Mouse (Mus musculus) midbrain, postnatal 0 days (tissue): ENCODE data around the gene Thra. TPM values are rescaled to one million over a fixed set of nuclear protein-coding genes. Genes with fewer than 3 reads are reported as not detected.

Experiments
- ATAC-seq: fragments of 200-750 bp; cut with Nextera tagmentation; 2 replicates; pipeline ENCODE4 v1.8.0; 2017; ENCODE audit warnings: moderate number of reproducible peaks, mild to moderate bottlenecking, moderate TSS enrichment, moderate library complexity; ENCODE audit not compliant: low FRiP score
- DNase-seq: peaks from one replicate; pipeline ENCODE4 v3.0.0-alpha.2; 2015; ENCODE audit warnings: low spot score
- H3K27ac ChIP-seq: fragments of 300-500 bp; sonication (generic); 2 replicates; pipeline ENCODE4 v1.5.1; 2014; ENCODE audit warnings: low read depth, mild to moderate bottlenecking, low read length, mixed read lengths
- H3K27me3 ChIP-seq: fragments of 300-500 bp; sonication (generic); 2 replicates; pipeline ENCODE4 v1.6.1; 2014; ENCODE audit warnings: low read length, control low read depth, mixed read lengths; ENCODE audit not compliant: insufficient read depth
- H3K36me3 ChIP-seq: fragments of 300-500 bp; sonication (generic); 2 replicates; pipeline ENCODE4 v1.6.1; 2014; ENCODE audit warnings: low read length, control low read depth, mixed read lengths; ENCODE audit not compliant: insufficient read depth
- H3K4me1 ChIP-seq: fragments of 300-500 bp; sonication (generic); 2 replicates; pipeline ENCODE4 v1.6.1; 2014; ENCODE audit warnings: mild to moderate bottlenecking, control low read depth, antibody characterized with exemption, low read length, mixed read lengths; ENCODE audit not compliant: insufficient read depth
- H3K4me2 ChIP-seq: fragments of 300-500 bp; sonication (generic); 2 replicates; pipeline ENCODE4 v1.6.1; 2014; ENCODE audit warnings: low read depth, mild to moderate bottlenecking, low read length, mixed read lengths; ENCODE audit not compliant: poor library complexity, severe bottlenecking
- H3K4me3 ChIP-seq: fragments of 300-500 bp; sonication (generic); 2 replicates; pipeline ENCODE4 v1.5.1; 2014; ENCODE audit warnings: low read depth, mild to moderate bottlenecking, low read length, moderate library complexity
- H3K9ac ChIP-seq: fragments of 300-500 bp; sonication (generic); replicated peaks from 2 replicates; pipeline ENCODE4 v1.6.1; 2014; ENCODE audit warnings: mild to moderate bottlenecking, low read length, moderate library complexity, mixed read lengths; ENCODE audit not compliant: poor library complexity, severe bottlenecking
- H3K9me3 ChIP-seq: fragments of 300-500 bp; sonication (generic); 2 replicates; pipeline ENCODE4 v1.6.1; 2016; ENCODE audit warnings: low read length, control low read depth
- CTCF ChIP-seq: IDR thresholded peaks from 2 replicates; pipeline ENCODE4 v1.5.1; 2016; ENCODE audit warnings: antibody characterized with exemption, mild to moderate bottlenecking
- WGBS: fragments of 180-500 bp; shearing (Covaris S2); extraction: QIAGEN DNeasy Blood & Tissue Kit; methylation state at CpG from one replicate; pipeline ENCODE4 v1.1.7; 2014; 5-methylcytosine and 5-hydroxymethylcytosine counted together
- polyA plus RNA-seq: library from polyadenylated mRNA; unstranded; fragments of >200 nt; fragmentation: Nextera tagmentation; extraction: Ambion mirVana; gene quantifications from 2 replicates; pipeline ENCODE4 v1.2.1, GENCODE M21; 2015
- total RNA-seq: library from RNA; depleted of rRNA; stranded (reverse); fragments of >200 nt; gene quantifications from 2 replicates; pipeline ENCODE4 v1.2.3, GENCODE M21; 2014; rRNA removed

Gene Thra
- 774 and 843 TPM in 2 replicates for total RNA-seq
- polyA plus RNA-seq: 165 and 182 TPM in 2 replicates

DNA sequence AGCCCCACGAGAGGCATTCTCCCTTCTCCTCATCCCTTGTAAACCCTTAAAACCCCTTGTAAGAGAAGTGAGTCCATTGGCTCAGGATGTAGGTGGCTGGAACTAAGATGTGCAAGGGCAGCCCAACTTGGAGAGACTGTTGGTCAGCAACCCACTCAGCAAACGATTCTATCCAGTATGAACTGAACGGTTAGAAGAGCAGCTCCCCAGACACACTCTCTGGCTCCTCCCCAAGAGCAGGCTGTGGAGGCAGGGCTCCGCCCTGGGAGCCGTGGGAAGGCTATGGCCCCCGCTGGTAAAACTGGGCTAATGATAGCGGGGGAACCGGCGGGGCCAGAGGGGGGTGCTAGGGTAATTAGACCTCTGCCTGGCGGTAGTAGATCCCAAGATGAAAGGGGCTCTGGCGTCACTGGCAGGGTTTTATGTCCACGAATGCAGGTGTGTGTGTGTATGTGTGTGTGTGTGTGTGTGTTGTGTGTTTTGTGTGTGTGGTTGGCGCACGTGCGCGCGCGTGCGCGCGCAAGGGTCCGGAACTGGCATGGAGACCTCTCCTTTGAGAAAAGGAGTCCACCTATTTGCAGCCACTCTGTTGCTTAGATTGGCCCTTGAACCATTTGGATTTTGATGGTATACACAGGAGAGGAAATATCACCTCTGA, at the start of gene Thra:
Gene Thra, plus strand, starts transcription at position 246 of the 658 bp plus-strand sequence.
- H3K4me1 ChIP-seq: peaks cover 24% of the 10 kb centered on the region
- ATAC-seq: peak; percentile 45; the same call in 1 of the 2 replicates
- TF ChIP-seq CTCF: no peak

GRCm38 (mm10) chr11:98693201-98693600, 47.2 kb upstream of the Thra start:
- 74% methylated on average over 13 of the region's 13 CpGs for WGBS
- DNase-seq: no peak
- Histone ChIP-seq H3K36me3 (peaks cover 65% of the 10 kb centered on the region), H3K9ac (no peak overlapping the region), H3K27ac (no peak overlapping the region), H3K4me3 (no peak overlapping the region), H3K4me2 (no peak overlapping the region), H3K27me3 (no peaks in the 10 kb centered on the region), H3K4me1 (no peaks in the 10 kb centered on the region), H3K9me3 (no peaks in the 10 kb centered on the region)
- no peak for TF ChIP-seq CTCF
- no peak for ATAC-seq

More for the DNA sequence above, at the start of gene Thra:
- H3K4me3 ChIP-seq: peak within 1 kb of the TSS; percentile 79
- under 1% methylated on average over 22 of the region's 22 CpGs for WGBS
- peak; percentile 83 for DNase-seq
- H3K27ac ChIP-seq: peak within 1 kb of the TSS; percentile 99
- no peaks in the 10 kb centered on the region for H3K36me3 ChIP-seq
- H3K9me3 ChIP-seq: no peaks in the 10 kb centered on the region
- no peaks in the 10 kb centered on the region for H3K27me3 ChIP-seq
- H3K4me2 ChIP-seq: peak within 1 kb of the TSS; percentile 94
- H3K9ac ChIP-seq: peak within 1 kb of the TSS; percentile 99

DNA sequence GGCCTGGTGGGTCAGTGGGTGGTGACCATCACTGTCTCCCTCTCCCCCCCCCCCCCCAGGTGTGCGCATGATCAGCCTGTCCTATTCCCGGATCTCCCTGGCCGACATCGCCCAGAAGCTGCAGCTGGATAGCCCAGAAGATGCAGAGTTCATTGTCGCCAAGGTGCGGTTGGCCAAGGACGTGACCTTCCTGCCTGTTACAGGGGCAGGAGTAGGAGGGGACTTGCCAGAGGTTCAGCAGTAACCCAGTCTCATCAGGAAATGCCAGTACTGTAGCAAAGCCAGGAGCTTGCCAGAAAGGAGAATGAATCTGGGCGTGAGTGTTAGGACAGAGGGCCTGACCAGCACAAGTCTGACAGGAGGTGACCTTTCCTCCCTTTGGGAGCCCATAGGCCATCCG, 46.7 kb upstream of the Thra start:
- WGBS: 93% methylated on average over 8 of the region's 9 CpGs
- no peak for TF ChIP-seq CTCF
- no peak for ATAC-seq

DNA sequence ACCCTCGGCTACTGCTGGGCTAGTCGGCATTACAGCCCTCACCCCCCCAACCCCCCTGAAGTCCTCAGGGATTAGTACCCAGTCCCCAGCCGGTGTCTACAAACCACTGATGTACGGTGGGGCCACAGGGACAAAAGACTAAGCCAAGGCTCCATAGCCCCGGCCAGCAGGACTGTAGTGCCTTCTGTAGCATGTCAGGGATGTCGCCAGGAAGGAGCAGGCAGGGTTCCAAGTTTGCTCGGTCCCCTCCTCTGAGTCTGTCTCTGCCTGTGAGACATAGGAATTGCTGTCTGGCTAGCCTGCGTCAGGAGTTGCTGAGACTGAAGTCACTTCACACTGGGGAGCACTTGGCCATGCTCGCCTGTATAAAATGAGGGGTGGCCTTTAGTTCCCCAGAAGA, 46.1 kb upstream of the Thra start:
- H3K4me1 ChIP-seq: no peaks in the 10 kb centered on the region
- DNase-seq (no peak), ATAC-seq (no peak)
- no peak overlapping the region for H3K4me3 ChIP-seq
- H3K27me3 ChIP-seq: no peaks in the 10 kb centered on the region
- H3K36me3 ChIP-seq: peaks cover 62% of the 10 kb centered on the region
- H3K4me2 ChIP-seq: no peak overlapping the region
- H3K9ac ChIP-seq: no peak overlapping the region
- 76% methylated on average over 9 of the region's 9 CpGs for WGBS
- no peak for TF ChIP-seq CTCF
- no peaks in the 10 kb centered on the region for H3K9me3 ChIP-seq
- no peak overlapping the region for H3K27ac ChIP-seq

More for the DNA sequence above, 46.7 kb upstream of the Thra start:
- DNase-seq: no peak
- Histone ChIP-seq H3K9ac (no peak overlapping the region), H3K4me1 (no peaks in the 10 kb centered on the region), H3K36me3 (peaks cover 62% of the 10 kb centered on the region), H3K9me3 (no peaks in the 10 kb centered on the region), H3K4me3 (no peak overlapping the region), H3K27ac (no peak overlapping the region), H3K27me3 (no peaks in the 10 kb centered on the region), H3K4me2 (no peak overlapping the region)

DNA sequence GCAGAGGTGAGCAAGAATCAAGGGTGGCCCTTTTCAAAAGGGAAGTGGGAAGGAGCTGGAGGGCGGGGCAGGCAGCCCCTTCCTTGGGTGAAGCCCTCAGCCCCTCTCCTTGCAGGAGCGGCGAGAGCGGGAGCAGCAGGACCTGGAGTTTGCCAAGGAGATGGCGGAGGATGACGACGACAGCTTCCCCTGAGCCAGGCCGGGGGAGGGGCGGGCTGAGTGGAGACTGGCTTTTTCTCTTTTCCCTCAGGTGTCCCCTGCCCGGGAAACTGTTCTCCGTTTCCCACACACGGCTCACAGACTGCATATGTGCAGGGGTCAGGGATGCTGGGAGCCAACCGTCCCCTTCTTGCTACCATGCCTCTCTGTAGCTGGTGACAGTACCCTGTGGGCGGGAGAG, 45.0 kb upstream of the Thra start:
- H3K9ac ChIP-seq: no peak overlapping the region
- TF ChIP-seq CTCF: no peak
- WGBS: 71% methylated on average over 14 of the region's 14 CpGs

DNA sequence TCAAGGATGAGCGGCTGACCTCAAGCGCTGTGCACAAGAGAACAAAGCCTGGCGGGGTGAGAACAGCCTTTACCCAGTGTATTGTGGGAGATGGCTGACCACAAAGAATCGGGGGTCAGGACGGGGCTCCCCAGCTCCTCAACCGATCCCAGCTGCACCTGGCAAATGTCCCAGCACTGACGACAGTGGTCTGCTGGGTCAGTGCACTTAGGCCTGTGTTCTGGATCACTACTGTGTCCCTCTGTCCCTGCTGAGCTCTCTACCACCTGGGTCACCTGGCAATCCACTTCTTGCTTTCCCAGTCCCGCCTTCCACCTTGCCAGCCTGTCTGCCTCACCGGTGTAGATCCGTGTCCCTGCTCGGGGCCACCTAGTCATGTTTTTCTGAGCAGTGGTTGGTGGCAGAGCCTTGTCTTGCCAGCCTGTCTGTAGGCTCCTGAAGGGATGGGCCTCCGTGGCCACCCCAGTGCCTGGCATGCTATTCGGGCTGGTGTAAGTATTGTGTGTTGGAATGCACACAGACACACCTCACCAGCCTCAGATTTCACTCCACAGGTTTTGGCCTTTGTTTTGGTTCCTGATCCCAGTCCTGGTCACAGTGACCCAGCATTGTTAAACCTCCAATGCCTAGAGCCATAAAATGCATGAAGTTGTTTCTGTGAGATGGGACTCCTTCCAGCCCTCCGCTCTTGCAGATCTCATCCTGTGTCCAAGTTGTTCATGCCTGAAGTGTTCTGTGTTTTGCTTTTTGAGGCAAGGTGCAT, 43.8 kb upstream of the Thra start:
- Histone ChIP-seq H3K9me3 (no peaks in the 10 kb centered on the region), H3K4me1 (no peaks in the 10 kb centered on the region), H3K27ac (no peak overlapping the region), H3K36me3 (peaks cover 41% of the 10 kb centered on the region), H3K9ac (no peak overlapping the region), H3K4me2 (no peak overlapping the region), H3K4me3 (no peak overlapping the region), H3K27me3 (no peaks in the 10 kb centered on the region)
- ATAC-seq (no peak), DNase-seq (no peak)
- TF ChIP-seq CTCF: no peak
- WGBS: 85% methylated on average over 14 of the region's 14 CpGs

More for the DNA sequence above, 45.0 kb upstream of the Thra start:
- DNase-seq: no peak
- Histone ChIP-seq H3K4me1 (no peaks in the 10 kb centered on the region), H3K4me3 (no peak overlapping the region), H3K27ac (no peak overlapping the region), H3K36me3 (peaks cover 53% of the 10 kb centered on the region), H3K27me3 (no peaks in the 10 kb centered on the region), H3K9me3 (no peaks in the 10 kb centered on the region), H3K4me2 (no peak overlapping the region)
- ATAC-seq: no peak
